Mouse (Mus musculus) ES-Bruce4 (cell line): Measurements from ENCODE around the gene Tom1l2.

Experiments used
- CTCF ChIP-seq: IDR thresholded peaks from one replicate; pipeline ENCODE4 v1.8.1; 2011; ENCODE audit warnings: low read depth, low read length
- EP300 ChIP-seq: IDR thresholded peaks from 2 replicates; pipeline ENCODE4 v1.6.1; 2011; ENCODE audit warnings: low read depth, low read length; ENCODE audit not compliant: insufficient read depth
- POLR2A ChIP-seq: IDR thresholded peaks from one replicate; pipeline ENCODE4 v1.8.1; 2011; ENCODE audit warnings: low read length; ENCODE audit not compliant: insufficient read depth

DNA sequence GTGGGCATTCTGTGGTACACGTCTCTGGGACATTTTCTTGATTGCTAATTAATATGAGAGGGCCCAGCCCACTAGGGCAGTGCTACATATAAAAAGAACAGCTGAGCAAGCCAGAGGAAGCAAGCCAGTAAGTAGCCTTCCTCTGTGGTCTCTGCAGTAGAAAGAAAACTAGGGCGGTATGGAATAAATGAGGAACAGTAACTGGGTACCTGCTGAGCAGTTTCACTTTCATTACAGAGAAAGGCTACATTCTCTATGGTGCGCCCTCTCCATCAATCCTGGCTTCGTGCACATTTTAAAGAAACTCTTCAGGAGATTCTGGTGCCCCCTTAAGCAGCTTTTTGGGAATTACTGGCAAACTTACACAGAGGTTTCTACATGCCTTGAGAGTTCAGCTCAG, 47.1 kb downstream of the Tom1l2 start:
- TF ChIP-seq CTCF (no peak), POLR2A (no peak), EP300 (no peak)
